Mouse (Mus musculus) ZHBTc4 (cell line): ENCODE results near the gene C1qtnf4.

Experiments used
- DNase-seq: peaks from one replicate; pipeline ENCODE4 v3.0.0-alpha.2; 2011; ENCODE audit warnings: low read depth, low spot score

The C1qtnf4 gene

DNA sequence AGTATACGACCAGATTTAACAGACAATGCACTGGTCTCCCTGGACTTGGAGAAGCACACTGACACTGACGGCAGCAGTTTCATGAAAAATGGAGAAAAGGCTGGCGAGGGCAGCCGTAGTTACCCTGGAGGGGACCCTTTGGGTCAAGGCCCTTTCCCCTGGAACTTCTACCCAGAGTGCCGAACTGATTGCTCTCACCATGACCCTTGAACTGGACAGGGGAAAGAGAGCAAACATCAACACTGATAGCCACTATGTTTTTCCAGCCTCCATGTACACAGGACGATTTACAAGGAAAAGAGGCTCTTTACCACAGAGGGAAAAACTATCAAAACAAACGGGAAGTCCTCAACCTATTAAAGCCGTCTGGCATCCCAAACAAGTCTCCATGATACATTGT is 46.2 kb downstream of the C1qtnf4 start:
- DNase-seq: no peak

GRCm38 (mm10) chr2:90932273-90932672 is 46.6 kb downstream of the C1qtnf4 start:
- no peak for DNase-seq

- DNase-seq: no peak
Observed at GRCm38 (mm10) chr2:90938362-90938761, 52.7 kb downstream of the C1qtnf4 start.

GRCm38 (mm10) chr2:90939750-90940149 is 54.1 kb downstream of the C1qtnf4 start:
- no peak for DNase-seq
